Mouse (Mus musculus): ENCODE results near the gene Dnm1l.
"Not testable (repeated sequence)": the region's sequence is repeated elsewhere in the genome, so short reads cannot be mapped to it uniquely, and the experiment has no call there.

The Dnm1l gene

GRCm38 (mm10) chr16:16358481-16359100 is at the start of gene Dnm1l:
Gene Dnm1l, minus strand, starts transcription at chr16:16358959.
- DNase-seq (ENCODE audit: inconsistent ontology term), result peak; percentile 94

GRCm38 (mm10) chr16:16367217-16367616 is 8.5 kb upstream of the Dnm1l start:
- not testable (repeated sequence) for DNase-seq (ENCODE audit: inconsistent ontology term)

GRCm38 (mm10) chr16:16359101-16359482 is 333 bp upstream of the Dnm1l start:
- not testable (repeated sequence) for DNase-seq (ENCODE audit: inconsistent ontology term)

- DNase-seq (ENCODE audit: inconsistent ontology term), result no peak
Observed at GRCm38 (mm10) chr16:16357908-16358307, 851 bp downstream of the Dnm1l start.

- DNase-seq (ENCODE audit: inconsistent ontology term), result peak; percentile 37
Observed at GRCm38 (mm10) chr16:16346420-16346819, 12.3 kb downstream of the Dnm1l start.

DNA sequence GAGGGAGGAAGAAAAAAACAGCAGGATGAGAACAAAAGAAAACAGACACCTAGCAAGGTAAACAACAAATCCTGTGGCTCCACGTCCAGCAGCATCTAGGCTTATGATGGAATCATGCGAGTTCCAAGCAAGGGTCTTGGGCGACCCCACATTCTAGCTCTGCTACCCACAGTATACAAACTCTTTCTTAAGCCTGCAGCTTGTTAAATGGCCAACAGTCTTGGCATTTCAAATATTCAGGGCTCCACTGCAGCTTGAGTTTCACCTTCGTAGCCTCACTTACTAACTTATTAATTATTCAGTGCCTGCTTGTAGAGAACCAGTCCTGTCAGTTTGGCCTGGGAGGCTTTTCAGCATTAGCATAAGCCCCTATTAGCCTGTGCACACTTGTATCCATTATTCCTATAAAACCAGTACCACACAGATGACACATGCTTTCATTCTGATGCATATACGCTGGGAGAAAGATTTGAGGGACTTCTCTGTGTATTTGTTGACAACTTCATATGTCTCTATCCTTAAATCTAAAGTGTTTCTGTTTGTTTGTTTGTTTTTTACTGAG is 32.9 kb downstream of the Dnm1l start:
- DNase-seq (ENCODE audit: inconsistent ontology term), result no peak

DNA sequence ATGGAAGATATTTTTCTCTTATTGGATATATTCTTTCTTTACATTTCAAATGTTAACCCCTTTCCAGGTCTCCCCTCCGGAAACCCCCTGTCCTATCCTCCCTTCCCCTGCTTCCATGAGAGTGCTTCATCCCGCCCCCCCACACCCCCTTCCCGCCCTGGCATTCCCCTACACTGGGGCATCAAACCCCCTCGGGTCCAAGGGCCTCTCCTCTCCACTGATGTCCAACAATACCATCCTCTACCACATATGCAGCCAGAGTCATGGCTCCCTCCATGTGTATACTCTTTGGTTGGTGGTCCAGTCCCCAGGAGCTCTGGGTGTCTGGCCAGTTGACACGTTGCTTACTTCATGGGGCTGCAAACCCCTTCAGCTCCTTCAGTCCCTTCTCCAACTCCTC is 47.4 kb downstream of the Dnm1l start:
- DNase-seq (ENCODE audit: inconsistent ontology term), result no peak

GRCm38 (mm10) chr16:16303888-16304287 is 54.9 kb downstream of the Dnm1l start:
- DNase-seq (ENCODE audit: inconsistent ontology term), result no peak

- DNase-seq (ENCODE audit: inconsistent ontology term), result peak; percentile 67
Observed at GRCm38 (mm10) chr16:16303138-16303827, 55.5 kb downstream of the Dnm1l start.

GRCm38 (mm10) chr16:16302369-16303137 is 56.2 kb downstream of the Dnm1l start, which contains the start of gene Yars2:
Gene Yars2, plus strand, starts transcription at chr16:16302965.
- peak; percentile 94 for DNase-seq (ENCODE audit: inconsistent ontology term)

GRCm38 (mm10) chr16:16273752-16274151 is 85.0 kb downstream of the Dnm1l start:
- no peak for DNase-seq (ENCODE audit: inconsistent ontology term)

GRCm38 (mm10) chr16:16272978-16273377 is 85.8 kb downstream of the Dnm1l start:
- DNase-seq (ENCODE audit: inconsistent ontology term), result no peak

GRCm38 (mm10) chr16:16262436-16262835 is 96.3 kb downstream of the Dnm1l start:
- DNase-seq (ENCODE audit: inconsistent ontology term), result no peak

Data from Muller cell, postnatal 12 days (primary cell).